ENCODE assay signal across 17 mouse cellular contexts in genomic region chr10:128780200-128780599, GRCm38 (mm10). TPM values are rescaled to one million over a fixed set of nuclear protein-coding genes. Genes with fewer than 3 reads are reported as not detected.
DNase-seq lines count a peak whose midpoint lies in the region; ATAC-seq and TF ChIP-seq lines count a peak whose summit lies in the region.
"Had no signal": no experiment of that assay in that cellular context is flagged by ENCODE, and none has a peak within 500 bp of the region (broad histone marks: within the 10 kb centered on the region; RNA-seq: fewer than 3 reads in every experiment).

No protein-coding gene starts in this region.

- no peak overlapping the region for H3K4me2 ChIP-seq in heart, postnatal 0 days (ENCODE audit: low read depth, low read length)
- H3K4me2 ChIP-seq: liver, embryonic 15.5 days; midbrain, embryonic 12.5 days had no signal

- intact Hi-C loops in left cerebral cortex, postnatal 4 days (cut with DNase I) = no loop called here

- 86% methylated on average over 1 of the region's 1 CpGs for WGBS in heart, postnatal 0 days
- 93% methylated on average over 1 of the region's 1 CpGs for WGBS in embryonic facial prominence, embryonic 10.5 days

- H3K9ac ChIP-seq in heart, postnatal 0 days (replicated peaks; ENCODE audit: low read depth, low read length) = no peak overlapping the region
- H3K9ac ChIP-seq: liver, embryonic 15.5 days; midbrain, embryonic 12.5 days; stomach, embryonic 15.5 days had no signal

- no peak for TF ChIP-seq CTCF in heart, postnatal 0 days (IDR thresholded peaks at IDR 0.05; ENCODE audit: low read depth)

- no peaks in the 10 kb centered on the region for H3K36me3 ChIP-seq in heart, postnatal 0 days (replicated peaks; ENCODE audit: control insufficient read depth, insufficient read depth, low read length)
- H3K36me3 ChIP-seq in embryonic facial prominence, embryonic 10.5 days (replicated peaks) = no peaks in the 10 kb centered on the region
- H3K36me3 ChIP-seq: forebrain, embryonic 10.5 days; G1E; liver, embryonic 15.5 days; midbrain, embryonic 12.5 days; stomach, embryonic 15.5 days had no signal

- H3K27me3 ChIP-seq in heart, postnatal 0 days (ENCODE audit: control insufficient read depth, insufficient read depth, low read length) = no peaks in the 10 kb centered on the region
- H3K27me3 ChIP-seq in embryonic facial prominence, embryonic 10.5 days (replicated peaks; ENCODE audit: low read depth, poor library complexity, severe bottlenecking) = no peaks in the 10 kb centered on the region
- H3K27me3 ChIP-seq: liver, embryonic 15.5 days; midbrain, embryonic 12.5 days; stomach, embryonic 15.5 days had no signal

- TF ChIP-seq EP300 in heart, postnatal 0 days (IDR thresholded peaks at IDR 0.05; ENCODE audit: low read depth) = no peak

- peaks cover 10% of the 10 kb centered on the region; the same call in 1 of the 2 replicates for H3K9me3 ChIP-seq in heart, postnatal 0 days (replicated peaks; ENCODE audit: control insufficient read depth, low read length)
- H3K9me3 ChIP-seq in embryonic facial prominence, embryonic 10.5 days = peaks cover 18% of the 10 kb centered on the region
- H3K9me3 ChIP-seq: stomach, embryonic 15.5 days had no signal

- H3K4me3 ChIP-seq in heart, postnatal 0 days (ENCODE audit: low read depth, low read length) = no peak overlapping the region
- no peak overlapping the region for H3K4me3 ChIP-seq in embryonic facial prominence, embryonic 10.5 days
- H3K4me3 ChIP-seq: forebrain, embryonic 10.5 days; liver, embryonic 15.5 days; midbrain, embryonic 12.5 days; stomach, embryonic 15.5 days had no signal

- H3K27ac ChIP-seq in heart, postnatal 0 days (ENCODE audit: low read depth) = peak overlapping the region; percentile 88
- H3K27ac ChIP-seq in embryonic facial prominence, embryonic 10.5 days (replicated peaks) = peak overlapping the region; percentile 82
- H3K27ac ChIP-seq: liver, embryonic 15.5 days; midbrain, embryonic 12.5 days had no signal

- no peak for DNase-seq in heart, postnatal 0 days (ENCODE audit: low spot score)
- DNase-seq in heart, adult 18-20 months = no peak
- peak; percentile 68 for DNase-seq in 416B (ENCODE audit: low read depth)
- DNase-seq in embryonic facial prominence, embryonic 10.5 days (ENCODE audit: low spot score) = no peak
- DNase-seq in embryo, embryonic 9.5 days (ENCODE audit: extremely low spot score) = no peak
- DNase-seq in left cerebral cortex, postnatal 4 days = no peak
- DNase-seq in cerebellum, postnatal 25 days = no peak
- DNase-seq: cerebellum, adult 2 months; right cerebral cortex, postnatal 4 days; thymus, postnatal 25 days had no signal

- no peak for ATAC-seq in heart, postnatal 0 days (ENCODE audit: insufficient read depth, low read depth)
- ATAC-seq in megakaryocyte, adult 5-6 weeks (ENCODE audit: poor library complexity, severe bottlenecking) = peak; percentile 73
- ATAC-seq: hindbrain, postnatal 0 days had no signal

- H3K4me1 ChIP-seq in heart, postnatal 0 days (ENCODE audit: control insufficient read depth, insufficient read depth) = no peaks in the 10 kb centered on the region
- H3K4me1 ChIP-seq in embryonic facial prominence, embryonic 10.5 days = peaks cover 21% of the 10 kb centered on the region
- H3K4me1 ChIP-seq: midbrain, embryonic 12.5 days; stomach, embryonic 15.5 days had no signal

RNA-seq across cellular contexts. Expression of gene Mmp19, which starts 10.5 kb away (rescaled TPM):
- total RNA-seq in heart, postnatal 0 days (2014; rRNA removed; ENCODE audit: low replicate concordance) = 5.1 and 9.0 TPM in 2 replicates
- 1.00 and 1.5 TPM in 2 replicates for polyA plus RNA-seq in heart, postnatal 0 days (2015; fragmentation: Nextera tagmentation; extraction: Ambion mirVana)
- total RNA-seq in heart, adult 18-20 months (2021) = 1 to 10 TPM; 1.9 to 3.7 TPM
- polyA plus RNA-seq in embryonic facial prominence, embryonic 10.5 days (2016; fragmentation: Nextera tagmentation; extraction: Ambion mirVana) = 0.26 and 0.30 TPM in 2 replicates
- 4.4 and 4.5 TPM in 2 replicates for total RNA-seq in megakaryocyte, adult 5-6 weeks (2015)
- total RNA-seq in megakaryocyte, adult 5-6 weeks (2017) = 10.9 and 12.7 TPM in 2 replicates
- 1 to 10 TPM in 1 of 2 experiments, under 1 TPM in 1; 0.74 to 1.3 TPM for total RNA-seq in left cerebral cortex, postnatal 4 days (2021)

RNA-seq across cellular contexts. Expression of gene Dnajc14, which starts 23.7 kb away (rescaled TPM):
- 28.6 and 29.7 TPM in 2 replicates for total RNA-seq in heart, postnatal 0 days (2014; rRNA removed; ENCODE audit: low replicate concordance)
- 27.6 and 29.8 TPM in 2 replicates for polyA plus RNA-seq in heart, postnatal 0 days (2015; fragmentation: Nextera tagmentation; extraction: Ambion mirVana)
- 10 to 100 TPM; 34.0 to 35.3 TPM for total RNA-seq in heart, adult 18-20 months (2021)
- 51.9 and 53.7 TPM in 2 replicates for polyA plus RNA-seq in embryonic facial prominence, embryonic 10.5 days (2016; fragmentation: Nextera tagmentation; extraction: Ambion mirVana)
- 29.1 and 35.9 TPM in 2 replicates for total RNA-seq in megakaryocyte, adult 5-6 weeks (2015)
- total RNA-seq in megakaryocyte, adult 5-6 weeks (2017) = 58.3 and 61.3 TPM in 2 replicates
- total RNA-seq in left cerebral cortex, postnatal 4 days (2021) = 10 to 100 TPM; 59.3 to 63.3 TPM

RNA-seq across cellular contexts. Expression of gene Tmem198b, which starts 24.0 kb away (rescaled TPM):
- 17.9 and 24.4 TPM in 2 replicates for total RNA-seq in heart, postnatal 0 days (2014; rRNA removed; ENCODE audit: low replicate concordance)
- polyA plus RNA-seq in heart, postnatal 0 days (2015; fragmentation: Nextera tagmentation; extraction: Ambion mirVana) = 11.1 and 11.6 TPM in 2 replicates
- 1 to 10 TPM; 4.6 to 5.6 TPM for total RNA-seq in heart, adult 18-20 months (2021)
- polyA plus RNA-seq in embryonic facial prominence, embryonic 10.5 days (2016; fragmentation: Nextera tagmentation; extraction: Ambion mirVana) = 16.9 and 17.9 TPM in 2 replicates
- total RNA-seq in megakaryocyte, adult 5-6 weeks (2015) = 4.5 and 6.5 TPM in 2 replicates
- 3.9 and 4.0 TPM in 2 replicates for total RNA-seq in megakaryocyte, adult 5-6 weeks (2017)
- 10 to 100 TPM; 14.1 to 14.2 TPM for total RNA-seq in left cerebral cortex, postnatal 4 days (2021)

RNA-seq across cellular contexts. Expression of gene Pym1, which starts 32.5 kb away (rescaled TPM):
- 37.1 and 49.2 TPM in 2 replicates for total RNA-seq in heart, postnatal 0 days (2014; rRNA removed; ENCODE audit: low replicate concordance)
- polyA plus RNA-seq in heart, postnatal 0 days (2015; fragmentation: Nextera tagmentation; extraction: Ambion mirVana) = 13.7 and 16.5 TPM in 2 replicates
- total RNA-seq in heart, adult 18-20 months (2021) = 10 to 100 TPM in 1 of 2 experiments, 1 to 10 TPM in 1; 10.0 to 10.1 TPM
- polyA plus RNA-seq in embryonic facial prominence, embryonic 10.5 days (2016; fragmentation: Nextera tagmentation; extraction: Ambion mirVana) = 56.6 and 60.0 TPM in 2 replicates
- 22.0 and 25.0 TPM in 2 replicates for total RNA-seq in megakaryocyte, adult 5-6 weeks (2015)
- 37.1 and 43.4 TPM in 2 replicates for total RNA-seq in megakaryocyte, adult 5-6 weeks (2017)
- total RNA-seq in left cerebral cortex, postnatal 4 days (2021) = 10 to 100 TPM; 37.5 TPM

RNA-seq across cellular contexts. Expression of gene Dgka, which starts 35.5 kb away (rescaled TPM):
- 4.8 and 6.8 TPM in 2 replicates for total RNA-seq in heart, postnatal 0 days (2014; rRNA removed; ENCODE audit: low replicate concordance)
- 4.8 and 5.2 TPM in 2 replicates for polyA plus RNA-seq in heart, postnatal 0 days (2015; fragmentation: Nextera tagmentation; extraction: Ambion mirVana)
- 10 to 100 TPM; 11.5 to 16.1 TPM for total RNA-seq in heart, adult 18-20 months (2021)
- polyA plus RNA-seq in embryonic facial prominence, embryonic 10.5 days (2016; fragmentation: Nextera tagmentation; extraction: Ambion mirVana) = 5.2 and 6.3 TPM in 2 replicates
- total RNA-seq in megakaryocyte, adult 5-6 weeks (2015) = 35.0 and 37.6 TPM in 2 replicates
- total RNA-seq in megakaryocyte, adult 5-6 weeks (2017) = 31.5 and 32.6 TPM in 2 replicates
- total RNA-seq in left cerebral cortex, postnatal 4 days (2021) = 1 to 10 TPM; 7.5 to 7.7 TPM
